Mouse (Mus musculus) hindbrain, embryonic 14.5 days (tissue): ENCODE data around the gene Ush2a. TPM values are rescaled to one million over a fixed set of nuclear protein-coding genes. Genes with fewer than 3 reads are reported as not detected.

Experiments
- ATAC-seq: fragments of 200-750 bp; cut with Nextera tagmentation; 2 replicates; pipeline ENCODE4 v1.8.0; 2017; ENCODE audit warnings: moderate number of reproducible peaks, mild to moderate bottlenecking, moderate TSS enrichment, moderate library complexity; ENCODE audit not compliant: low FRiP score
- DNase-seq: peaks from one replicate; pipeline ENCODE4 v3.0.0-alpha.2; 2015; ENCODE audit warnings: low spot score
- H3K27ac ChIP-seq: fragments of 300-500 bp; sonication (generic); 2 replicates; pipeline ENCODE4 v1.5.1; 2014; ENCODE audit warnings: mild to moderate bottlenecking, moderate library complexity
- H3K27me3 ChIP-seq: fragments of 300-500 bp; sonication (generic); 2 replicates; pipeline ENCODE4 v1.6.1; 2014; ENCODE audit warnings: mild to moderate bottlenecking, low read length, mixed read lengths; ENCODE audit not compliant: control insufficient read depth, insufficient read depth
- H3K36me3 ChIP-seq: fragments of 300-500 bp; sonication (generic); replicated peaks from 2 replicates; pipeline ENCODE4 v1.6.1; 2014; ENCODE audit not compliant: control insufficient read depth, insufficient read depth
- H3K4me1 ChIP-seq: fragments of 300-500 bp; sonication (generic); replicated peaks from 2 replicates; pipeline ENCODE4 v1.6.1; 2014; ENCODE audit warnings: antibody characterized with exemption, low read length, mixed read lengths; ENCODE audit not compliant: control insufficient read depth, insufficient read depth
- H3K4me2 ChIP-seq: fragments of 300-500 bp; sonication (generic); replicated peaks from 2 replicates; pipeline ENCODE4 v1.6.1; 2014; ENCODE audit warnings: mild to moderate bottlenecking, moderate library complexity
- H3K4me3 ChIP-seq: fragments of 300-500 bp; sonication (generic); replicated peaks from 2 replicates; pipeline ENCODE4 v1.5.1; 2014; ENCODE audit warnings: mild to moderate bottlenecking, low read length
- H3K9ac ChIP-seq: fragments of 300-500 bp; sonication (generic); 2 replicates; pipeline ENCODE4 v1.6.1; 2014
- H3K9me3 ChIP-seq: fragments of 300-500 bp; sonication (generic); 2 replicates; pipeline ENCODE4 v1.6.1; 2016; ENCODE audit warnings: low read length; ENCODE audit not compliant: control insufficient read depth
- WGBS: fragments of 180-500 bp; shearing (Covaris S2); extraction: QIAGEN DNeasy Blood & Tissue Kit; methylation state at CpG from one replicate; pipeline ENCODE4 v1.1.7; 2014; 5-methylcytosine and 5-hydroxymethylcytosine counted together
- polyA plus RNA-seq: library from polyadenylated mRNA; unstranded; fragments of >200 nt; fragmentation: Nextera tagmentation; extraction: Ambion mirVana; gene quantifications from 2 replicates; pipeline ENCODE4 v1.2.1, GENCODE M21; 2014

Ush2a gene
- polyA plus RNA-seq, 1 experiment from 2014 or later = 0.36 TPM

DNA sequence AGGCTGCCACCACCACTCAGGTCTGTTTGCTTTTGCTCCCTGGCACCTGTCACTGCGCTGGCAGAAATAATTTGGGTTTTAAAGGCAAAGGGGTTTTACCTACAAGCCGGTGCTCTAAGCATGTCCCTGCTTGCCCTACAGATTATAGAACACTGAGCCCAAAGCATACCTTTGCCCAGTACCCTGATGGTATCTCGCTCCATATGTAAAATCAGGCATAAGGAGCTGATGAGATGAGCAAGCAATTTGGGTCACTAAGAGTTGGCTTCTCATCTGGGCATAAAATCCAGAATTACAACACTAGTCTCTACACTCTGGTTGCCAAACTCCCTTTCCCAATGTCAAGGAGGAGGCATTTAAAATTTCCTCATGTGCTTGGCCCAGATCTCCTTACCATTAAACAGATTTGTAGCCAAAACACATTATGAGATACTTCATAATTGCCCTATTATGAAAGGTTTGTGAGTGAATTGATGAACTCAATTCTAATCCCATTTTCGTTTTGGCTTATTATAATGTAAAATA, 616.8 kb downstream of the Ush2a start:
- H3K36me3 ChIP-seq = no peaks in the 10 kb centered on the region
- DNase-seq (no peak), ATAC-seq (no peak)
- no peak overlapping the region for H3K4me2 ChIP-seq
- H3K27ac ChIP-seq = no peak overlapping the region
- WGBS = 86% methylated on average over 4 of the region's 4 CpGs
- no peaks in the 10 kb centered on the region for H3K9me3 ChIP-seq
- H3K4me3 ChIP-seq = no peak overlapping the region
- no peak overlapping the region for H3K9ac ChIP-seq
- H3K27me3 ChIP-seq = no peaks in the 10 kb centered on the region
- H3K4me1 ChIP-seq = no peaks in the 10 kb centered on the region

GRCm38 (mm10) chr1:188896906-188897551, 635.2 kb downstream of the Ush2a start:
- 60% methylated on average over 4 of the region's 4 CpGs for WGBS
- Histone ChIP-seq H3K4me3 (no peak overlapping the region), H3K27ac (no peak overlapping the region), H3K9me3 (no peaks in the 10 kb centered on the region), H3K4me1 (no peaks in the 10 kb centered on the region), H3K9ac (no peak overlapping the region), H3K27me3 (no peaks in the 10 kb centered on the region; the same call in 1 of the 2 replicates), H3K4me2 (no peak overlapping the region), H3K36me3 (no peaks in the 10 kb centered on the region)
- ATAC-seq (no peak), DNase-seq (no peak)

- peak; percentile 71 for DNase-seq
- H3K9me3 ChIP-seq = no peaks in the 10 kb centered on the region
- H3K9ac ChIP-seq = no peak overlapping the region
- H3K27me3 ChIP-seq = no peaks in the 10 kb centered on the region
- 35% methylated on average over 10 of the region's 10 CpGs for WGBS
- H3K4me1 ChIP-seq = no peaks in the 10 kb centered on the region
- H3K36me3 ChIP-seq = no peaks in the 10 kb centered on the region
- H3K4me2 ChIP-seq = no peak overlapping the region
- no peak overlapping the region for H3K4me3 ChIP-seq
- no peak overlapping the region for H3K27ac ChIP-seq
- ATAC-seq = no peak
Observed at GRCm38 (mm10) chr1:188904091-188904490, 642.3 kb downstream of the Ush2a start.

DNA sequence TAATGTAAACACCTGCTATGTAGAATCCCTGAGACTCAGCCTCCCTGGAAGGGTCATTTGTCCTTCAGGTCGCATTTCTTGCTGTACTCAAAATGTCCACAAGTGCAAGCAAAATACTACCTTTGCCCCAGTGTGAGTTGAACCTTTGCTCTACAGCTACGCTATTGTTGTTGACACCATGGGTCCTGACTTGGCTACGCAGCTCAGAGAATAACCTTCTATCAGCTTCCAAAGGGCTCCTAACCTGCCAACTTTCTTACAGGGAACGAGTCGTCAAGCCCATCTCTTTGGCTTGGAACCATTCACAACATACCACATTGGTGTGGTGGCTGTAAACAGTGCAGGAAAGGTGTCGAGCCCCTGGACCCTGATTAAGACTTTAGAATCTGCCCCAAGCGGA, 644.4 kb downstream of the Ush2a start:
- Histone ChIP-seq H3K9ac (no peak overlapping the region), H3K4me1 (no peaks in the 10 kb centered on the region), H3K9me3 (no peaks in the 10 kb centered on the region), H3K4me3 (no peak overlapping the region), H3K36me3 (no peaks in the 10 kb centered on the region), H3K27me3 (no peaks in the 10 kb centered on the region), H3K27ac (no peak overlapping the region), H3K4me2 (no peak overlapping the region)
- DNase-seq = no peak
- 93% methylated on average over 7 of the region's 7 CpGs for WGBS
- ATAC-seq = no peak

DNA sequence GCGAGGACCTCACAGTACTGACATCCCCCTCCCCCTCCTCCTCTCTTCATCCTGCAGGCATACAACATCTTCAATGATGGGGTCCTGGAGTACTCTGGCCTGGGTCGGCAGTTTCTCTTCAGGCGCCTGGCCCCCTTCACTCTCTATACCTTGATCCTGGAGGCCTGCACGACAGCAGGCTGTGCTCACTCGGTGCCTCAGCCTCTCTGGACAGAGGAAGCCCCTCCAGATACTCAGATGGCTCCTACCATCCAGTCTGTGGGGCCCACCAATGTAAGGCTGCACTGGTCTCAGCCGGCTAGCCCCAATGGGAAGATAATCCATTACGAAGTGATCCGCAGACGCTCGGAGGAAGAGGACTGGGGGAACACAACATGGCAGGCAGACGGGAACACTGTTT, 648.8 kb downstream of the Ush2a start:
- WGBS = 93% methylated on average over 11 of the region's 11 CpGs
- ATAC-seq (no peak), DNase-seq (no peak)
- Histone ChIP-seq H3K27ac (no peak overlapping the region), H3K4me3 (no peak overlapping the region), H3K9ac (no peak overlapping the region), H3K4me1 (no peaks in the 10 kb centered on the region), H3K4me2 (no peak overlapping the region), H3K36me3 (no peaks in the 10 kb centered on the region), H3K9me3 (no peaks in the 10 kb centered on the region), H3K27me3 (no peaks in the 10 kb centered on the region)

DNA sequence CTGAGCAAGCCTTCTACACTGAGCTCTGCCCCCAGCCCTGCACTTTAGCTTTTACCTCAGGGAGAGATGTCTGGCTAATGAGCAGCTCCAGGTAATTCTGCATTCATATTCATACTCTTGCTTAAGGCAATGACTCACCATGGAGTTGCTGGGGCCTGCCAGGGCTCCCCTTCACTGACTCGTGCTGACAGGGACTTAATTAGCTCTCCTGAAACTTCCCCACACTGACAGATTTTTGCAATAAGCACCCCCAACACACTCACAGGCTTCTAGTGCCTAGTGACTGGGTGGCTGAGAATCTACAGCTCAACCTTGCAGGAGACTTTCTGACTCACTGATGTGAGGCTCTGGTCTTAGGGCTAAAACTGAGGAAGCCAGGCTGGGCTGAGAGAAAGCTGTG, 658.1 kb downstream of the Ush2a start:
- Histone ChIP-seq H3K4me1 (no peaks in the 10 kb centered on the region), H3K27ac (no peak overlapping the region), H3K9me3 (no peaks in the 10 kb centered on the region), H3K27me3 (no peaks in the 10 kb centered on the region), H3K4me2 (no peak overlapping the region), H3K9ac (no peak overlapping the region), H3K4me3 (no peak overlapping the region), H3K36me3 (no peaks in the 10 kb centered on the region)
- ATAC-seq = no peak
- no peak for DNase-seq
- WGBS = 19% methylated on average over 1 of the region's 1 CpGs

GRCm38 (mm10) chr1:188937246-188937780, 675.5 kb downstream of the Ush2a start:
- WGBS = 58% methylated on average over 14 of the region's 14 CpGs
- no peak overlapping the region for H3K9ac ChIP-seq

GRCm38 (mm10) chr1:188945326-188945725, 683.5 kb downstream of the Ush2a start:
- no peak for ATAC-seq
- 41% methylated on average over 8 of the region's 8 CpGs for whole genome bisulfite sequencing

More at GRCm38 (mm10) chr1:188937246-188937780, 675.5 kb downstream of the Ush2a start:
- Histone ChIP-seq H3K4me3 (no peak overlapping the region), H3K36me3 (no peaks in the 10 kb centered on the region), H3K4me1 (no peaks in the 10 kb centered on the region), H3K27me3 (no peaks in the 10 kb centered on the region), H3K4me2 (no peak overlapping the region), H3K9me3 (no peaks in the 10 kb centered on the region), H3K27ac (no peak overlapping the region)
- ATAC-seq (no peak), DNase-seq (no peak)

DNA sequence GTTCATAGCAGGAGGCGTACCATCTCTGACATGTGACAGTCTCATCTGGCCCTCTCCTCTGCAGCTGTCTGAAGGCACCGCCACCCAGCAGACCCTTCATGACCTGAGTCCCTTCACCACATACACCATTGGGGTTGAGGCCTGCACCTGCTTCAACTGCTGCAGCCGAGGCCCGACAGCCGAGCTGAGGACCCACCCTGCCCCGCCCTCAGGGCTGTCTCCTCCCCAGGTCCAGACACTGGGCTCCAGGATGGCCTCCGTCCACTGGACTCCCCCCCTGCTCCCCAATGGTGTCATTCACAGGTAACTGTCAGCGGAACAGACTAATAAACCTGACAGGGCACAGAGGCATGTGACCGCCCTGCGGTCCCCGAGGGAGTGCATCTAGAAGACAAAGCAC, 685.0 kb downstream of the Ush2a start:
- DNase-seq (no peak), ATAC-seq (no peak)
- Histone ChIP-seq H3K4me1 (no peaks in the 10 kb centered on the region), H3K9ac (no peak overlapping the region), H3K27ac (no peak overlapping the region), H3K4me3 (no peak overlapping the region), H3K9me3 (no peaks in the 10 kb centered on the region), H3K27me3 (no peaks in the 10 kb centered on the region), H3K4me2 (no peak overlapping the region), H3K36me3 (no peaks in the 10 kb centered on the region)
- WGBS = 87% methylated on average over 11 of the region's 11 CpGs

More at GRCm38 (mm10) chr1:188945326-188945725, 683.5 kb downstream of the Ush2a start:
- Histone ChIP-seq H3K4me2 (no peak overlapping the region), H3K27ac (no peak overlapping the region), H3K9ac (no peak overlapping the region), H3K27me3 (no peaks in the 10 kb centered on the region), H3K36me3 (no peaks in the 10 kb centered on the region), H3K9me3 (no peaks in the 10 kb centered on the region), H3K4me1 (no peaks in the 10 kb centered on the region), H3K4me3 (no peak overlapping the region)
- no peak for DNase-seq
